Mouse (Mus musculus) ES-CJ7 (cell line): ENCODE data around the gene Stx5a.

Experiments
- DNase-seq: peaks from one replicate; pipeline ENCODE4 v3.0.0; 2011; ENCODE audit warnings: low read depth, low spot score

The Stx5a gene

DNA sequence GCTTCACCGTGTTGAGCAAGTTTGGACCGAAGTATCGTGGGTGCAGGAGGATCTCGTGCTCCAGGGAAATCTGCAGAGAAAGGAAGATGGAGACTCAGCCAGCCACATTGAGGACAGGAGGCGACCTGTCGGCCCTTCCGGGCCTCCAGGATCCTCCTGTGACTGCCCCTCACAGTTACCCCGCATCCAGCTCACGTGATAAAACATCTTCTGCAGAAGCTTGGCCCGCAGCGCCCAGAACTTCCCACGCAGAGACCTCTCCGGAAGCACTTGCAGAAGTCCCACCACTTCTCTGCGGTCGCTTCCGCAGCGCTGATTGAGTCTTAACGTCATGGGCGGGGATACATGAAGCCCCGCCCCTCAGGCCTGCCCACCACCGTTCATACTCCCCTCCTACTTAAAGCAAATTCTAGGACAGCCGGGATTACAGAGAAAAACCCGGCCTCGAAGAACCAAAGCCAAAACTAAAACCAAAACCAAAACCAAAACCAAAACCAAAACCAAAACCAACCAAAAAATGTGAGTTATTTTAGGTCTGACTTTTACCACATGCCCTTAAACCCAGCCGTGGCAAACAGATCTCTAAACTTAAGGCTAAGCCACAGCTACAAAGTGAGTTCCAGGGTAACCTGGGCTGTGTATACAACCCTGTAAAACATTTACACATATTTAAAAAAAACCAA, 57.2 kb downstream of the Stx5a start, which contains the start of gene Polr2g:
Gene Polr2g, minus strand, starts transcription at position 314 of the 683 bp plus-strand sequence.
- DNase-seq = peak; percentile 95

DNA sequence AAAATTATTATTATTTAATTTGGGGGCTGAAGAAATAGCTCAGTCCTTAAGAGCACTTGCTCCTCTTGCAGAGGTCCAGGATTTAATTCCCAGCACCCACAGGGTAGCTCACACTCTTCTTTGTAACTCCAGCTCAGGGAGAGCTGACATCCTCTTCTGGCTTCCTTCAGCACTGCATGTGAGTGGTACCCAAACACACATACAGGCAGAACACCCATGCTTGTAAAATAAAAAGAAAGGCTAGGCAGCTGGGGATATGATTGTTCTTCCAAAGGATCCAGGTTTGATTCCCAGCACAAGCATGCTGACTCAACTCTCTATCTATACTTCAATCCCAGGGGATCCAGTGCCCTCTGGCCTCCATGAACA, 57.7 kb downstream of the Stx5a start:
- DNase-seq = no peak

DNA sequence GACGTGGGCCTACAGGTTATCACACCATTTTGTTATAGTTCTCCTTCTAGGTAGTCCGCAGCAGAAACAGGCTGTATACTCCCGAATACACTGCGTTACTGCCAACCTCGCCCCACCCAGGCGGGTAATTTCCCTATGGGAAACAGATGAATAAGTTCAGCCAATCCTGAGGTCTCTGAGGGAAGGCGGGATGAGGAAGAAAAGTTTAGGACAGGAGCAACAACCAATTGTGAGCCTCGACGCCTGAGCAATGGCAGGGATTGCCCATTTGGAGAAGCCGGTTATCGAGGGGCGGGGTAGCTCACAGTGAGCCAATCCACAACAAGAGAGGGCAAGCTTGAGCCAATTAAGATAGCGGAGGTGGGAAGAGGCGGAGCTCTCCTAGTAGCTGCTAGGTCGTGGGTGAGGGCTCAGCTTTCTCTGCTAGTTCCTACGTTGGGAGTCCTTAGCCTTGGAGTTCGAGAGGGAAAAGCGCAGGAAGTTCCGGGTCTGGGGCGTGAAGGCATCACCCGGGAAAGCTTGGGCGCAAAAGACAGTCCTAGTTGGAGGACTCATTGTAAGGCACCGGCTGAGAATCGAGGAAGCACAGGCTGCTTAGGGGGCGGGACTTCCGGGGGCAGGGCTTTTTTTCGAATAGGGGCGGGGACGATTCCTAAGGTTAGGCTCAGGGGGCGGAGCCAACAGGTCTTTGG, 61.1 kb downstream of the Stx5a start, which contains the start of gene Zbtb3:
Gene Zbtb3, plus strand, starts transcription at position 426 of the 692 bp plus-strand sequence.
- DNase-seq = peak; percentile 99

DNA sequence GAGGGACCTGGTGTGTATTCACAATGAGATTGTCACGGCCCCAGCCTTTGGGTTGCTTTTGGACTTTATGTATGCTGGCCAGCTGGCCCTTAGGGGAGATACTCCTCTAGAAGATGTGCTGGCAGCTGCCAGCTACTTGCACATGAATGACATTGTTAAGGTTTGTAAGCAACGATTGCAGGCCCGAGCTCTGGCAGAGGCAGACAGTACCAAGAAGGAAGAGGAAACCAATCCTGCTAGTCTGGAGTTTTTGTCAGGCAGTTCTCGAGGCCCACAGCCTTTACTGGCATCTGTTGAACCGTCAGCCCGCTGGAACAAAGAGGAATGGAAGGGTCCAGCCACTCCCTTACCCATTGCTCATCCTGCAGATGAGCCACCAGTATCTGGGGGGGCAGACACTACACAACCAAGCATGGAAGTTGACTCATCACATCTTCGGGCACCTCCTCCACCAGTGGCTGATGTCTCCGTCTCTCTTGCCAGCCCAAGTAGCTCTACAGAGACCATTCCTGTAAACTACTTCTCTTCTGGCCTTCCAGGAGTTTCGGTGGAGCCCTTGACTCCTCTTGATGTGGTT, 62.1 kb downstream of the Stx5a start:
- DNase-seq = no peak

DNA sequence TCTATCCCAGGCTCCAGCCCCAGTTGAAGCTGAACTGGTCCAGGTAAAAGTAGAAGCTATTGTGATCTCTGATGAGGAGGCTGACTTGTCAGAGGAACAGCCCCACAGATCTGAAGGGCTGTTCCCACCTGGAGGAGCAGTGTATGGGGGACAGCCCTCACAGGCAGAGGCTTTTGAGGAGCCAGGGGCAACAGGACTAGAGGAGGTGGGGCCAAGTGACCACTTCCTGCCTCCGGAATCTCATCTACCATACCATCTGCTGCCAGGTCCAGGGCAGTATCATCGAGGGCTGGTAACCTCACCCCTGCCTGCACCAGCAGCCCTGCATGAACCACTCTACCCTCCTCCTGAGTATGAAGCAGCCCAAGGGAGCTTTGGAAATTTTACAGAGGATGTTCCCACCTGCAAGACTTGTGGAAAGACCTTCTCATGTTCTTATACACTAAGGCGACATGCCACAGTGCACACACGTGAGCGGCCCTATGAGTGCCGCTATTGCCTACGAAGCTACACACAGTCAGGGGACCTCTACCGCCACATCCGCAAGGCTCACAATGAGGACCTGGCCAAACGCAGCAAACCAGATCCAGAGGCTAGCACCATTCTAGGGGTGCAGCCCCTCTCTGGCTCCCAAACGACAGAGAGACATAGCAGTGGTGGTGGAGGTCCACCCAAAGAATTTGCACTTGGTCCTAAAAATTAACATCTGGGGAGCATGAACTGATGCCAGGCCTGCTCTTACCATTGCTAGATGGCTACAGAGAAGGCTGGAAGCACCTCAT, 62.9 kb downstream of the Stx5a start:
- DNase-seq = no peak
